Mouse (Mus musculus) cortical plate, adult 2 months (tissue): ENCODE measurements at regions not wholly inside any gene's neighbourhood (a gene's known extent, or its start where the extent isn't known, plus 50 kb on each side); places are given as distances from the start of the nearest gene placed in this dataset.

Experiments
- H3K27ac ChIP-seq: fragments of 200-500 bp; 2 replicates; pipeline ENCODE4 v1.5.1; 2012; ENCODE audit warnings: low read length, control low read depth, inconsistent platforms; ENCODE audit not compliant: insufficient read depth
- H3K4me1 ChIP-seq: fragments of 200-500 bp; 2 replicates; pipeline ENCODE4 v1.6.1; 2011; ENCODE audit warnings: low read length; ENCODE audit not compliant: control insufficient read depth, insufficient read depth
- H3K4me3 ChIP-seq: fragments of 200-500 bp; 2 replicates; pipeline ENCODE4 v1.5.1; 2011; ENCODE audit warnings: mild to moderate bottlenecking, low read length, control low read depth; ENCODE audit not compliant: insufficient read depth
- CTCF ChIP-seq: fragments of 200-500 bp; IDR thresholded peaks from 2 replicates; pipeline ENCODE4 v1.5.1; 2011; ENCODE audit warnings: mild to moderate bottlenecking, control low read depth, low read length; ENCODE audit not compliant: insufficient read depth; ENCODE audit errors: extremely low read depth
- POLR2A ChIP-seq: fragments of 200-500 bp; IDR thresholded peaks from 2 replicates; pipeline ENCODE4 v1.6.1; 2011; ENCODE audit warnings: mild to moderate bottlenecking, low read length, control low read depth; ENCODE audit not compliant: insufficient read depth; ENCODE audit errors: extremely low read depth

GRCm38 (mm10) chr11:89867575-89867974 lies 90.1 kb upstream of the Ankfn1 start:
- no peak overlapping the region for H3K4me3 ChIP-seq
- no peaks in the 10 kb centered on the region; the same call in 1 of the 2 replicates for H3K4me1 ChIP-seq
- no peak overlapping the region for H3K27ac ChIP-seq
- TF ChIP-seq CTCF (no peak), POLR2A (no peak)

- no peak overlapping the region for H3K4me3 ChIP-seq
- no peaks in the 10 kb centered on the region for H3K4me1 ChIP-seq
- no peak overlapping the region for H3K27ac ChIP-seq
- no peak for TF ChIP-seq POLR2A
- TF ChIP-seq CTCF = no peak
Observed at GRCm38 (mm10) chr11:89856184-89856769, 78.8 kb upstream of the Ankfn1 start.

GRCm38 (mm10) chr11:89841853-89842252 lies 64.4 kb upstream of the Ankfn1 start:
- no peaks in the 10 kb centered on the region for H3K4me1 ChIP-seq
- H3K27ac ChIP-seq = no peak overlapping the region
- TF ChIP-seq CTCF (no peak), POLR2A (no peak)
- H3K4me3 ChIP-seq = no peak overlapping the region

GRCm38 (mm10) chr11:89839671-89840327 lies 62.3 kb upstream of the Ankfn1 start:
- H3K4me3 ChIP-seq = no peak overlapping the region
- TF ChIP-seq POLR2A (no peak), CTCF (no peak)
- no peaks in the 10 kb centered on the region for H3K4me1 ChIP-seq
- H3K27ac ChIP-seq = no peak overlapping the region

- TF ChIP-seq CTCF (no peak), POLR2A (no peak)
- Histone ChIP-seq H3K4me3 (no peak overlapping the region), H3K4me1 (no peaks in the 10 kb centered on the region), H3K27ac (no peak overlapping the region)
Observed at GRCm38 (mm10) chr11:89837995-89838394, 60.5 kb upstream of the Ankfn1 start.

- Histone ChIP-seq H3K4me1 (no peaks in the 10 kb centered on the region), H3K27ac (no peak overlapping the region), H3K4me3 (no peak overlapping the region)
- no peak for TF ChIP-seq POLR2A
- no peak for TF ChIP-seq CTCF
Observed at GRCm38 (mm10) chr11:89836897-89837296, 59.4 kb upstream of the Ankfn1 start.

- Histone ChIP-seq H3K4me3 (no peak overlapping the region), H3K4me1 (no peaks in the 10 kb centered on the region), H3K27ac (no peak overlapping the region)
- TF ChIP-seq CTCF = no peak
- no peak for TF ChIP-seq POLR2A
Observed at GRCm38 (mm10) chr11:89834068-89834467, 56.6 kb upstream of the Ankfn1 start.

GRCm38 (mm10) chr11:89831577-89832110 lies 54.2 kb upstream of the Ankfn1 start:
- Histone ChIP-seq H3K4me1 (no peaks in the 10 kb centered on the region), H3K4me3 (no peak overlapping the region), H3K27ac (no peak overlapping the region)
- TF ChIP-seq POLR2A = no peak
- TF ChIP-seq CTCF = no peak
